Mouse (Mus musculus): ENCODE results near the gene Reps1.

GRCm38 (mm10) chr10:18060778-18061177 is 5.1 kb downstream of the Reps1 start:
- no peak for TF ChIP-seq CTCF (IDR thresholded peaks at IDR 0.05; ENCODE audit: low read depth, low read length)
- TF ChIP-seq POLR2A (IDR thresholded peaks at IDR 0.05; ENCODE audit: insufficient read depth, low read length): no peak

Data from ES-Bruce4 (cell line).